Mouse (Mus musculus) hindbrain, embryonic 13.5 days (tissue): ENCODE results near the gene Atxn1. TPM values are rescaled to one million over a fixed set of nuclear protein-coding genes. Genes with fewer than 3 reads are reported as not detected.

ENCODE experiments used
- ATAC-seq: fragments of 200-750 bp; cut with Nextera tagmentation; 2 replicates; pipeline ENCODE4 v1.8.0; 2017; ENCODE audit warnings: moderate TSS enrichment; ENCODE audit not compliant: low FRiP score
- H3K27ac ChIP-seq: fragments of 300-500 bp; sonication (generic); 2 replicates; pipeline ENCODE4 v1.5.1; 2015; ENCODE audit warnings: inconsistent platforms, mild to moderate bottlenecking, moderate library complexity
- H3K27me3 ChIP-seq: fragments of 300-500 bp; sonication (generic); 2 replicates; pipeline ENCODE4 v1.6.1; 2015; ENCODE audit warnings: mild to moderate bottlenecking, inconsistent platforms
- H3K36me3 ChIP-seq: fragments of 300-500 bp; sonication (generic); 2 replicates; pipeline ENCODE4 v1.6.1; 2015; ENCODE audit warnings: mild to moderate bottlenecking, inconsistent platforms
- H3K4me1 ChIP-seq: fragments of 300-500 bp; sonication (generic); replicated peaks from 2 replicates; pipeline ENCODE4 v1.6.1; 2015; ENCODE audit warnings: inconsistent platforms
- H3K4me2 ChIP-seq: fragments of 300-500 bp; sonication (generic); 2 replicates; pipeline ENCODE4 v1.6.1; 2015; ENCODE audit warnings: inconsistent platforms, mild to moderate bottlenecking, moderate library complexity
- H3K4me3 ChIP-seq: fragments of 300-500 bp; sonication (generic); 2 replicates; pipeline ENCODE4 v1.5.1; 2015; ENCODE audit warnings: mild to moderate bottlenecking, inconsistent platforms
- H3K9ac ChIP-seq: fragments of 300-500 bp; sonication (generic); 2 replicates; pipeline ENCODE4 v1.6.1; 2015; ENCODE audit warnings: mild to moderate bottlenecking, inconsistent platforms
- H3K9me3 ChIP-seq: fragments of 300-500 bp; sonication (generic); 2 replicates; pipeline ENCODE4 v1.6.1; 2016; ENCODE audit warnings: inconsistent platforms
- WGBS: fragments of 180-500 bp; shearing (Covaris S2); methylation state at CpG from one replicate; pipeline ENCODE4 v1.1.7; 2015; 5-methylcytosine and 5-hydroxymethylcytosine counted together
- polyA plus RNA-seq: library from polyadenylated mRNA; unstranded; fragments of >200 nt; fragmentation: Nextera tagmentation; extraction: Ambion mirVana; gene quantifications from 2 replicates; pipeline ENCODE4 v1.2.1, GENCODE M21; 2015

The Atxn1 gene
- polyA plus RNA-seq, 1 experiment from 2014 or later: 8.1 TPM

- Histone ChIP-seq H3K36me3 (no peaks in the 10 kb centered on the region), H3K4me1 (peaks cover 27% of the 10 kb centered on the region), H3K4me2 (no peak overlapping the region), H3K9me3 (no peaks in the 10 kb centered on the region), H3K27me3 (no peaks in the 10 kb centered on the region), H3K4me3 (no peak overlapping the region), H3K27ac (peak overlapping the region; percentile 35; the same call in 1 of the 2 replicates), H3K9ac (no peak overlapping the region)
- WGBS: 72% methylated on average over 4 of the region's 4 CpGs
- ATAC-seq: no peak
Measured at GRCm38 (mm10) chr13:45904456-45904855, 60.4 kb downstream of the Atxn1 start.

- H3K4me1 ChIP-seq: peaks cover 27% of the 10 kb centered on the region
- no peak for ATAC-seq
- H3K27me3 ChIP-seq: no peaks in the 10 kb centered on the region
- no peaks in the 10 kb centered on the region for H3K36me3 ChIP-seq
- no peak overlapping the region for H3K27ac ChIP-seq
- H3K4me3 ChIP-seq: no peak overlapping the region
- H3K4me2 ChIP-seq: no peak overlapping the region
- WGBS: 75% methylated on average over 12 of the region's 12 CpGs
- H3K9ac ChIP-seq: no peak overlapping the region
- no peaks in the 10 kb centered on the region for H3K9me3 ChIP-seq
Measured at GRCm38 (mm10) chr13:45903519-45904274, 61.1 kb downstream of the Atxn1 start.

GRCm38 (mm10) chr13:45902457-45902856 lies 62.4 kb downstream of the Atxn1 start:
- Histone ChIP-seq H3K4me3 (no peak overlapping the region), H3K9me3 (no peaks in the 10 kb centered on the region), H3K4me1 (peaks cover 27% of the 10 kb centered on the region), H3K9ac (no peak overlapping the region), H3K27me3 (no peaks in the 10 kb centered on the region), H3K27ac (no peak overlapping the region), H3K4me2 (no peak overlapping the region), H3K36me3 (no peaks in the 10 kb centered on the region)
- no peak for ATAC-seq
- WGBS: 98% methylated on average over 5 of the region's 5 CpGs

GRCm38 (mm10) chr13:45900776-45901175 lies 64.0 kb downstream of the Atxn1 start:
- no peak overlapping the region for H3K27ac ChIP-seq
- ATAC-seq: no peak
- 82% methylated on average over 8 of the region's 8 CpGs for WGBS

GRCm38 (mm10) chr13:45897571-45897970 lies 67.2 kb downstream of the Atxn1 start:
- Histone ChIP-seq H3K36me3 (no peaks in the 10 kb centered on the region), H3K27ac (no peak overlapping the region), H3K4me3 (no peak overlapping the region), H3K4me1 (peaks cover 13% of the 10 kb centered on the region; the same call in 1 of the 2 replicates), H3K9ac (no peak overlapping the region), H3K27me3 (no peaks in the 10 kb centered on the region), H3K4me2 (no peak overlapping the region), H3K9me3 (no peaks in the 10 kb centered on the region)
- ATAC-seq: no peak
- 71% methylated on average over 2 of the region's 2 CpGs for WGBS

More at GRCm38 (mm10) chr13:45900776-45901175, 64.0 kb downstream of the Atxn1 start:
- H3K4me1 ChIP-seq: peaks cover 14% of the 10 kb centered on the region
- no peak overlapping the region for H3K4me2 ChIP-seq
- H3K4me3 ChIP-seq: no peak overlapping the region
- no peaks in the 10 kb centered on the region for H3K9me3 ChIP-seq
- H3K9ac ChIP-seq: no peak overlapping the region
- no peaks in the 10 kb centered on the region for H3K27me3 ChIP-seq
- H3K36me3 ChIP-seq: no peaks in the 10 kb centered on the region

- H3K9ac ChIP-seq: no peak overlapping the region
- no peaks in the 10 kb centered on the region for H3K27me3 ChIP-seq
- H3K4me2 ChIP-seq: no peak overlapping the region
- H3K36me3 ChIP-seq: no peaks in the 10 kb centered on the region
- H3K4me1 ChIP-seq: peaks cover 13% of the 10 kb centered on the region; the same call in 1 of the 2 replicates
- no peak overlapping the region for H3K27ac ChIP-seq
- H3K9me3 ChIP-seq: no peaks in the 10 kb centered on the region
- ATAC-seq: no peak
- H3K4me3 ChIP-seq: no peak overlapping the region
- 71% methylated on average over 10 of the region's 10 CpGs for WGBS
Measured at GRCm38 (mm10) chr13:45894760-45895159, 70.0 kb downstream of the Atxn1 start.

- no peak overlapping the region for H3K9ac ChIP-seq
- no peak for ATAC-seq
- H3K27ac ChIP-seq: no peak overlapping the region
- no peak overlapping the region for H3K4me3 ChIP-seq
- 92% methylated on average over 6 of the region's 6 CpGs for WGBS
- H3K4me2 ChIP-seq: no peak overlapping the region
- peaks cover 13% of the 10 kb centered on the region; the same call in 1 of the 2 replicates for H3K4me1 ChIP-seq
- no peaks in the 10 kb centered on the region for H3K36me3 ChIP-seq
- H3K27me3 ChIP-seq: no peaks in the 10 kb centered on the region
- no peaks in the 10 kb centered on the region for H3K9me3 ChIP-seq
Measured at GRCm38 (mm10) chr13:45894234-45894633, 70.6 kb downstream of the Atxn1 start.

GRCm38 (mm10) chr13:45891073-45891472 lies 73.7 kb downstream of the Atxn1 start:
- no peaks in the 10 kb centered on the region for H3K27me3 ChIP-seq
- WGBS: 83% methylated on average over 2 of the region's 2 CpGs
- H3K9me3 ChIP-seq: no peaks in the 10 kb centered on the region
- H3K36me3 ChIP-seq: no peaks in the 10 kb centered on the region
- peaks cover 7% of the 10 kb centered on the region; the same call in 1 of the 2 replicates for H3K4me1 ChIP-seq
- no peak overlapping the region for H3K9ac ChIP-seq
- no peak overlapping the region for H3K27ac ChIP-seq
- H3K4me2 ChIP-seq: no peak overlapping the region
- H3K4me3 ChIP-seq: no peak overlapping the region
- no peak for ATAC-seq

- Histone ChIP-seq H3K4me3 (no peak overlapping the region), H3K36me3 (no peaks in the 10 kb centered on the region), H3K9ac (no peak overlapping the region), H3K27ac (no peak overlapping the region), H3K4me1 (no peaks in the 10 kb centered on the region), H3K9me3 (no peaks in the 10 kb centered on the region), H3K27me3 (no peaks in the 10 kb centered on the region), H3K4me2 (no peak overlapping the region)
- no peak for ATAC-seq
- WGBS: 65% methylated on average over 9 of the region's 9 CpGs
Measured at GRCm38 (mm10) chr13:45888953-45889749, 75.7 kb downstream of the Atxn1 start.

- Histone ChIP-seq H3K36me3 (no peaks in the 10 kb centered on the region), H3K4me1 (peaks cover 21% of the 10 kb centered on the region), H3K4me2 (no peak overlapping the region), H3K9ac (no peak overlapping the region), H3K9me3 (no peaks in the 10 kb centered on the region), H3K27me3 (no peaks in the 10 kb centered on the region), H3K4me3 (no peak overlapping the region), H3K27ac (no peak overlapping the region)
- no peak for ATAC-seq
- 87% methylated on average over 7 of the region's 7 CpGs for WGBS
Measured at GRCm38 (mm10) chr13:45884878-45885277, 79.9 kb downstream of the Atxn1 start.

GRCm38 (mm10) chr13:45883791-45884238 lies 81.0 kb downstream of the Atxn1 start:
- Histone ChIP-seq H3K9ac (no peak overlapping the region), H3K4me1 (peaks cover 27% of the 10 kb centered on the region), H3K27ac (no peak overlapping the region), H3K4me3 (no peak overlapping the region), H3K27me3 (no peaks in the 10 kb centered on the region), H3K9me3 (no peaks in the 10 kb centered on the region), H3K36me3 (no peaks in the 10 kb centered on the region), H3K4me2 (no peak overlapping the region)
- no peak for ATAC-seq
- WGBS: 86% methylated on average over 10 of the region's 10 CpGs

GRCm38 (mm10) chr13:45882976-45883440 lies 81.8 kb downstream of the Atxn1 start:
- H3K9me3 ChIP-seq: no peaks in the 10 kb centered on the region
- H3K27ac ChIP-seq: no peak overlapping the region
- WGBS: 42% methylated on average over 3 of the region's 3 CpGs

More at GRCm38 (mm10) chr13:45882976-45883440, 81.8 kb downstream of the Atxn1 start:
- H3K4me3 ChIP-seq: no peak overlapping the region
- H3K27me3 ChIP-seq: no peaks in the 10 kb centered on the region
- ATAC-seq: no peak
- no peak overlapping the region for H3K4me2 ChIP-seq
- H3K4me1 ChIP-seq: peaks cover 27% of the 10 kb centered on the region
- no peaks in the 10 kb centered on the region for H3K36me3 ChIP-seq
- H3K9ac ChIP-seq: no peak overlapping the region
